Mouse (Mus musculus) neural tube, embryonic 11.5 days (tissue): Measurements from ENCODE around the gene Nprl2. TPM values are rescaled to one million over a fixed set of nuclear protein-coding genes. Genes with fewer than 3 reads are reported as not detected.
"Not testable (repeated sequence)": the region's sequence is repeated elsewhere in the genome, so short reads cannot be mapped to it uniquely, and the experiment has no call there.

Source experiments
- ATAC-seq: fragments of 200-750 bp; cut with Nextera tagmentation; 2 replicates; pipeline ENCODE4 v1.8.0; 2017; ENCODE audit warnings: moderate number of reproducible peaks, mild to moderate bottlenecking, moderate TSS enrichment, moderate library complexity; ENCODE audit not compliant: insufficient read depth, low FRiP score, low TSS enrichment
- DNase-seq: peaks from one replicate; pipeline ENCODE4 v3.0.0-alpha.2; 2015; ENCODE audit warnings: low spot score
- H3K27ac ChIP-seq: fragments of 300-500 bp; sonication (generic); 2 replicates; pipeline ENCODE4 v1.5.1; 2014; ENCODE audit warnings: low read depth, mild to moderate bottlenecking, low read length
- H3K27me3 ChIP-seq: fragments of 300-500 bp; sonication (generic); 2 replicates; pipeline ENCODE4 v1.6.1; 2014; ENCODE audit warnings: mild to moderate bottlenecking, low read length, mixed read lengths; ENCODE audit not compliant: control insufficient read depth, insufficient read depth
- H3K36me3 ChIP-seq: fragments of 300-500 bp; sonication (generic); 2 replicates; pipeline ENCODE4 v1.6.1; 2014; ENCODE audit warnings: mild to moderate bottlenecking, low read length, moderate library complexity, mixed read lengths; ENCODE audit not compliant: control insufficient read depth, insufficient read depth
- H3K4me1 ChIP-seq: fragments of 300-500 bp; sonication (generic); 2 replicates; pipeline ENCODE4 v1.6.1; 2014; ENCODE audit warnings: low read length, mixed read lengths; ENCODE audit not compliant: control insufficient read depth, insufficient read depth
- H3K4me2 ChIP-seq: fragments of 300-500 bp; sonication (generic); 2 replicates; pipeline ENCODE4 v1.6.1; 2014; ENCODE audit warnings: low read depth, mild to moderate bottlenecking, moderate library complexity
- H3K4me3 ChIP-seq: fragments of 300-500 bp; sonication (generic); 2 replicates; pipeline ENCODE4 v1.5.1; 2014; ENCODE audit warnings: low read depth, low read length
- H3K9ac ChIP-seq: fragments of 300-500 bp; sonication (generic); 2 replicates; pipeline ENCODE4 v1.6.1; 2014; ENCODE audit warnings: mild to moderate bottlenecking, low read length
- H3K9me3 ChIP-seq: fragments of 300-500 bp; sonication (generic); 2 replicates; pipeline ENCODE4 v1.6.1; 2016; ENCODE audit warnings: low read length; ENCODE audit not compliant: control insufficient read depth
- WGBS: fragments of 180-500 bp; shearing (Covaris S2); extraction: QIAGEN DNeasy Blood & Tissue Kit; methylation state at CpG from one replicate; pipeline ENCODE4 v1.1.7; 2014; 5-methylcytosine and 5-hydroxymethylcytosine counted together
- polyA plus RNA-seq: library from polyadenylated mRNA; unstranded; fragments of >200 nt; fragmentation: Nextera tagmentation; extraction: Ambion mirVana; gene quantifications from 2 replicates; pipeline ENCODE4 v1.2.1, GENCODE M21; 2014

The Nprl2 gene
- polyA plus RNA-seq, 1 experiment from 2014 or later = 48.9 TPM

DNA sequence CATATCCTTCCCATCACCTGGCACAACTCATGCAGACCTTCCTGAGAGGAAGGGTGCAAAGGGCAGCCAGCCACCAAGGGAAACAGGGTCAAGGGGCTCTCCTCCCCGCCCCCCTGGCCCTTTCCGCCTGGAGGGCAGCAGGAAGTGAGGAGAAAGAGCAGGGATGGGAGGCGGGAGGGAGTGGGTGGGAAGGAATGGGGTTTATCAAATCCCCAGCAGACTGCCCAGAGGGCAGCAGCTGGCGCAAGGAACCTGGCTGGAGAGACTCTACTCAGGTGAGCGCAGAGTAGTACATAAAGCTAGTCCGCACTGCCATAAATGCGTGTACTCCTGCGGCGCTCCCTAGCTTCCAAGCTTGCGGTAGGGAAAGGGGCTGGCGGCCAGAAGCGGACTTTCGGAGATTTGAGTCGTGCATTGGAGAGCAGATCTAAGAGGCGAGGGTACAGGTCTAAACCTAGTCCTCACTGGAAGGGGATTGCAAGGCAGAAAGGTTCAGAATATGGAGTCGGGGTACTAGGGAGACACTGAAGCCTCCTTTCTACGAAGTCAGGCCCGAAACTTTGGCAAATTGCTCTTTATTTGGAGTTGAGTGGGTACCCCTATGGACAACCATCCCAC is 25.8 kb downstream of the Nprl2 start, which contains the start of gene Hyal2:
Gene Hyal2 (plus strand): TSS at position 244 of the 618 bp plus-strand sequence.
- Histone ChIP-seq H3K9ac (peak within 1 kb of the TSS; percentile 79), H3K4me3 (peak within 1 kb of the TSS; percentile 76), H3K27me3 (no peaks in the 10 kb centered on the region), H3K9me3 (no peaks in the 10 kb centered on the region), H3K36me3 (peaks cover 13% of the 10 kb centered on the region; the same call in 1 of the 2 replicates), H3K27ac (peak within 1 kb of the TSS; percentile 54), H3K4me2 (peak within 1 kb of the TSS; percentile 74), H3K4me1 (peaks cover 31% of the 10 kb centered on the region)
- ATAC-seq = no peak
- DNase-seq = no peak
- WGBS = 7% methylated on average over 18 of the region's 18 CpGs

DNA sequence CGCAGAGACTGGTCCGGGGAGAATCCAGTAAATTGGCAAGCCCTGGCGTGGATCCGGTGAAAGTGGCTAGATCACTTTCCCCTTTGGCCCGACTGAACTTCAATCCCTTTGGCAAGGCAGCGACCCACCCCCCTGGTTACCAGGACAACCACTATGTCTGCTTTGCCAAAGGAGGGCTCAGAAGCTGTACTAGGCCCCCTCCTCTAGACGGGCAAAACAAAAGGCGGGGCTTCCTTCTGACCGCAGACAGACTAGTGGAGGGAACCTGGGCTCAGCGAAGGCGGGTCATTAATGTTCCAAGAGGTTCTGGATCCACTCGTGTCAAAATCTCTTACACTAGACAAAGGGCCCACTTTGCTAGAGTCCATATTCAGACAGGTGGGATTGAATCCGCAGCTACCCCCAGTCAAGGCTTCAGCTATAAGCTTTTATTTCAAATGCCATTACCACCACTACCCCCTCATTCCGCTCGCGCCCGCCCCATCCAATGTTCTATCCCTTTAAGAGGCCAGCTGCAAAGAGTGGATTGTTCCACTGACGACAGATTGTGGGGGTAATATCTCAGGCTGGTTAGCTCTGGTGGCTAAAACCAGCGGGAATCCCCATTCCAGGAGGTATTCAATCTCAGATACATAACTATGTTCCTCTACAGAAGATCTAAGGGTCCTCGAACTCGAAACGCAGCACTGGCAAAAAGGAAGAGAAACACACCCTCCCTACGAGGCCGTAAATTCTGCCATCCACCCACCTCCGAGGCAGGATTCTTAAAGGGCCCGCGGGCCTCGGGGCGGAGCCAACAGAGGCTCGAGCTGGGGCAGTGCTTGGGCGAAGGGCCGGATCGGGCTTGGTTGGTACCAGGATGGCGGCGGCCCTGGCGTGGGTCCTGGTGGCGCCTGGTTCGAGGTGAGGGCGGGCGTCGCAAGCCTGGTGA is 26.6 kb downstream of the Nprl2 start:
- Histone ChIP-seq H3K27me3 (no peaks in the 10 kb centered on the region), H3K9ac (peak overlapping the region; percentile 79), H3K4me2 (peak overlapping the region; percentile 74), H3K4me1 (peaks cover 31% of the 10 kb centered on the region), H3K36me3 (peaks cover 16% of the 10 kb centered on the region), H3K4me3 (peak overlapping the region; percentile 76), H3K9me3 (no peaks in the 10 kb centered on the region), H3K27ac (peak overlapping the region; percentile 54)
- WGBS = under 1% methylated on average over 41 of the region's 41 CpGs
- DNase-seq (peak; percentile 93), ATAC-seq (peak; percentile 83)

DNA sequence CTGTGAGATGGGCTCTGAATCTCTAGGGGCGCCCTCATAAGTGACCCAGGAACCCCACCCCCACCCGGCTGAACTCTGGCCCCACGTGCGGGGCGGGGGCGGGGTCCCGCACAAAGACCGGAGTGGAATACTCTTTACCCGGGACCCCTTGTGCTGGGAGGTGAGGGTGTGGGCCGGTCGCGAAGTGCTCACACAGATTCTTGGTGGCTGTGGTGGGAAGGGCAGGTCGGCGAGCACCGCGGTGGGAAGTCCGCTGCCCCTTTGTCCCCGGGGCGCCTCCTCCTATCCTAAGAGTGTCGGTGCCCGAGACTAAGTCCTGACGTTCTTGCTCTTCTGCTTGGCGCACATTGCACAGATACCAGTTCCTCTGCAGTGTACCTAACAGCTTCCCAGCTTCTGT is 27.2 kb downstream of the Nprl2 start:
- peak; percentile 39 for ATAC-seq
- DNase-seq = no peak
- WGBS = 0% methylated on average over 22 of the region's 23 CpGs
- Histone ChIP-seq H3K9ac (peak overlapping the region; percentile 79), H3K4me2 (peak overlapping the region; percentile 74), H3K4me1 (peaks cover 25% of the 10 kb centered on the region), H3K36me3 (peaks cover 16% of the 10 kb centered on the region), H3K27me3 (no peaks in the 10 kb centered on the region), H3K4me3 (peak overlapping the region; percentile 76), H3K9me3 (no peaks in the 10 kb centered on the region), H3K27ac (peak overlapping the region; percentile 54)

DNA sequence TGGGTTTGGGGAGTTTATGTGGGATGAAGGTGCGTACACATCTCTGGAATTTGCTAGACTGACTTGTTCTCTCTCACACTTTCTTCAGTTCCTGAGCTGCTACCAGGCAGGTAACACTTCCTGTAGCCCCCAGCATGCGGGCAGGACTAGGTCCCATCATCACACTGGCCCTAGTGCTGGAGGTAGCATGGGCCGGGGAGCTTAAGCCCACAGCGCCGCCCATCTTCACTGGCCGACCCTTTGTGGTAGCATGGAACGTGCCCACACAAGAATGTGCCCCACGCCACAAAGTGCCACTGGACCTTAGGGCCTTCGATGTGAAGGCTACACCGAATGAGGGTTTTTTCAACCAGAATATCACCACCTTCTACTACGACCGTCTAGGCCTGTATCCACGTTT is 28.0 kb downstream of the Nprl2 start:
- H3K4me1 ChIP-seq = peaks cover 25% of the 10 kb centered on the region

GRCm38 (mm10) chr9:107570845-107571244 is 28.8 kb downstream of the Nprl2 start:
- Histone ChIP-seq H3K4me3 (peak overlapping the region; percentile 76; the same call in 1 of the 2 replicates), H3K9ac (no peak overlapping the region), H3K27me3 (no peaks in the 10 kb centered on the region), H3K27ac (no peak overlapping the region), H3K9me3 (no peaks in the 10 kb centered on the region), H3K36me3 (peaks cover 16% of the 10 kb centered on the region), H3K4me2 (peak overlapping the region; percentile 74), H3K4me1 (peaks cover 25% of the 10 kb centered on the region)
- DNase-seq = no peak
- no peak for ATAC-seq
- 96% methylated on average over 21 of the region's 21 CpGs for WGBS

More for the DNA sequence above, 28.0 kb downstream of the Nprl2 start:
- Histone ChIP-seq H3K4me3 (peak overlapping the region; percentile 76), H3K27me3 (no peaks in the 10 kb centered on the region), H3K36me3 (peaks cover 16% of the 10 kb centered on the region), H3K9ac (peak overlapping the region; percentile 79), H3K9me3 (no peaks in the 10 kb centered on the region), H3K27ac (no peak overlapping the region), H3K4me2 (peak overlapping the region; percentile 74)
- ATAC-seq (no peak), DNase-seq (no peak)
- 61% methylated on average over 13 of the region's 13 CpGs for WGBS

- no peak overlapping the region for H3K27ac ChIP-seq
- H3K4me3 ChIP-seq = no peak overlapping the region
- H3K4me1 ChIP-seq = peaks cover 25% of the 10 kb centered on the region
- DNase-seq (no peak), ATAC-seq (no peak)
- H3K9ac ChIP-seq = no peak overlapping the region
- H3K4me2 ChIP-seq = no peak overlapping the region
- WGBS = 95% methylated on average over 22 of the region's 22 CpGs
- no peaks in the 10 kb centered on the region for H3K27me3 ChIP-seq
- no peaks in the 10 kb centered on the region for H3K9me3 ChIP-seq
- H3K36me3 ChIP-seq = peaks cover 16% of the 10 kb centered on the region
Observed at GRCm38 (mm10) chr9:107571534-107572326, 29.7 kb downstream of the Nprl2 start.

GRCm38 (mm10) chr9:107572327-107572662 is 30.3 kb downstream of the Nprl2 start:
- Histone ChIP-seq H3K27me3 (no peaks in the 10 kb centered on the region), H3K9ac (no peak overlapping the region), H3K4me3 (no peak overlapping the region), H3K4me2 (no peak overlapping the region), H3K4me1 (peaks cover 26% of the 10 kb centered on the region), H3K36me3 (peaks cover 16% of the 10 kb centered on the region), H3K27ac (no peak overlapping the region), H3K9me3 (no peaks in the 10 kb centered on the region)
- 96% methylated on average over 2 of the region's 2 CpGs for WGBS
- DNase-seq = no peak
- ATAC-seq = no peak

DNA sequence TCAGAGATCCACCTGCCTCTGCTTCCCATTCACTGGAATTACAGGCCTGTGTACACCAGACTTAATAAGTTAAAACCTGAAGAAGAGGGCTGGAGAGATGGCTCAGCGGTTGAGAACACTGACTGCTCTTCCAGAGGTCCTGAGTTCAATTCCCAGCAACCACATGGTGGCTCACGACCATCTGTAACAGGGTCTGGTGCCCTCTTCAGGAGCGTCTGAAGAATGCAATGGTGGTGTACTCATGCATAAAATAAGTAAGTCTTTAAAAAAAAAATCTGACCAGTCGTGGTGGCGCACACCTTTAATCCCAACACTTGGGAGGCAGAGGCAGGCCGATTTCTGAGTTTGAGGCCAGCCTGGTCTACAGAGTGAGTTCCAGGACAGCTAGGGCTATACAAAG is 31.7 kb downstream of the Nprl2 start:
- Histone ChIP-seq H3K36me3 (peaks cover 16% of the 10 kb centered on the region), H3K4me1 (peaks cover 21% of the 10 kb centered on the region)
- WGBS = 84% methylated on average over 6 of the region's 6 CpGs

More for the DNA sequence above, 31.7 kb downstream of the Nprl2 start:
- not testable (repeated sequence) for H3K4me3 ChIP-seq, H3K27me3 ChIP-seq, H3K27ac ChIP-seq, H3K4me2 ChIP-seq, H3K9ac ChIP-seq, ATAC-seq, H3K9me3 ChIP-seq, DNase-seq
